In the genomic region with DNA sequence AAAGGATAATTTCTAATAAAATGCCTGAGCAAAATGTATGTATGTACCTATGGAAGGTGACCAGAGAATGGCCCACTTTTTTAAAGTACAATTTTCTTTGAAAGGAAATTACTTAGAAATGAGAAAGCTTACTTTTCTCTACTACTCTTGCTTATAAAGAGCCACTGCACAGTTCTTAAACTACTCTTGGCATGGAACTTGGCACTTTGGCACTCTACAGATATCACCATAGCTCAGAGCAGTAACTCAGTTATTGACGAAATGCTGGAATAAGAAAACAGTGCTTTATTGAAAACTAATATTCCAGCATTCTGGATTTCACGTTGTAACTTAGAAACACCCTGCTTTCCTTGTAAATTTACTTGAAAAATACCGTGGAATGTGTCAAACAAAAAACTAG, we compare ENCODE assay signal across 20 mouse cellular contexts. TPM values are rescaled to one million over a fixed set of nuclear protein-coding genes. Genes with fewer than 3 reads are reported as not detected.
A peak's percentile ranks its signal among the peaks of the same experiment; 100 is the strongest.
DNase-seq lines count a peak whose midpoint lies in the region; ATAC-seq and TF ChIP-seq lines count a peak whose summit lies in the region.
"Had no signal": no experiment of that assay in that cellular context is flagged by ENCODE, and none has a peak within 500 bp of the region (broad histone marks: within the 10 kb centered on the region; RNA-seq: fewer than 3 reads in every experiment).

No protein-coding gene starts in this region.

- WGBS in heart, postnatal 0 days: 65% methylated on average over 3 of the region's 3 CpGs
- WGBS in liver, embryonic 13.5 days (ENCODE audit: insufficient replicate concordance): 85% methylated on average over 3 of the region's 3 CpGs
- WGBS in liver, embryonic 15.5 days (ENCODE audit: insufficient replicate concordance): 76% methylated on average over 3 of the region's 3 CpGs

- peak overlapping the region; percentile 90 for H3K4me3 ChIP-seq in erythroblast, embryonic 14.5 days (replicated peaks)
- H3K4me3 ChIP-seq in heart, postnatal 0 days (ENCODE audit: low read depth, low read length): no peak overlapping the region
- no peak overlapping the region for H3K4me3 ChIP-seq in liver, embryonic 13.5 days (replicated peaks)
- H3K4me3 ChIP-seq in liver, embryonic 15.5 days (replicated peaks): no peak overlapping the region

- H3K36me3 ChIP-seq in erythroblast, embryonic 14.5 days (ENCODE audit: control insufficient read depth): peaks cover 59% of the 10 kb centered on the region
- peaks cover 10% of the 10 kb centered on the region for H3K36me3 ChIP-seq in heart, postnatal 0 days (replicated peaks; ENCODE audit: control insufficient read depth, insufficient read depth, low read length)
- peaks cover 16% of the 10 kb centered on the region for H3K36me3 ChIP-seq in liver, embryonic 13.5 days
- H3K36me3 ChIP-seq in liver, embryonic 15.5 days (replicated peaks): peaks cover 20% of the 10 kb centered on the region
- H3K36me3 ChIP-seq: neural tube, embryonic 15.5 days had no signal

- peaks cover 67% of the 10 kb centered on the region for H3K4me1 ChIP-seq in erythroblast, embryonic 14.5 days (ENCODE audit: control insufficient read depth)
- H3K4me1 ChIP-seq in heart, postnatal 0 days (ENCODE audit: control insufficient read depth, insufficient read depth): peaks cover 45% of the 10 kb centered on the region
- peaks cover 61% of the 10 kb centered on the region for H3K4me1 ChIP-seq in liver, embryonic 13.5 days (replicated peaks)
- H3K4me1 ChIP-seq in liver, embryonic 15.5 days (replicated peaks): peaks cover 60% of the 10 kb centered on the region

- TF ChIP-seq CTCF in heart, postnatal 0 days (IDR thresholded peaks at IDR 0.05; ENCODE audit: low read depth): no peak

- no peak overlapping the region for H3K9ac ChIP-seq in heart, postnatal 0 days (replicated peaks; ENCODE audit: low read depth, low read length)
- peak overlapping the region; percentile 55; the same call in 1 of the 2 replicates for H3K9ac ChIP-seq in liver, embryonic 13.5 days
- no peak overlapping the region for H3K9ac ChIP-seq in liver, embryonic 15.5 days
- H3K9ac ChIP-seq: neural tube, embryonic 15.5 days had no signal

- TF ChIP-seq EP300 in heart, postnatal 0 days (IDR thresholded peaks at IDR 0.05; ENCODE audit: low read depth): no peak

- ATAC-seq in erythroblast, adult 5-6 weeks (replicated peaks; ENCODE audit: low FRiP score, poor library complexity, severe bottlenecking): no peak
- no peak for ATAC-seq in heart, postnatal 0 days (ENCODE audit: insufficient read depth, low read depth)
- ATAC-seq in liver, embryonic 13.5 days (ENCODE audit: low read depth): no peak
- ATAC-seq in liver, embryonic 15.5 days (ENCODE audit: insufficient read depth): no peak
- ATAC-seq: hindbrain, embryonic 16.5 days had no signal

- no peak overlapping the region for H3K27ac ChIP-seq in heart, postnatal 0 days (ENCODE audit: low read depth)
- H3K27ac ChIP-seq in liver, embryonic 13.5 days: no peak overlapping the region
- H3K27ac ChIP-seq in liver, embryonic 15.5 days (replicated peaks): no peak overlapping the region
- H3K27ac ChIP-seq: neural tube, embryonic 15.5 days had no signal

- peak overlapping the region; percentile 79 for H3K4me2 ChIP-seq in heart, postnatal 0 days (ENCODE audit: low read depth, low read length)
- H3K4me2 ChIP-seq in liver, embryonic 13.5 days: no peak overlapping the region
- H3K4me2 ChIP-seq in liver, embryonic 15.5 days: peak overlapping the region; percentile 52; the same call in 1 of the 2 replicates

- H3K9me3 ChIP-seq in erythroblast, embryonic 14.5 days (ENCODE audit: control insufficient read depth, low read length): no peaks in the 10 kb centered on the region
- no peaks in the 10 kb centered on the region for H3K9me3 ChIP-seq in heart, postnatal 0 days (replicated peaks; ENCODE audit: control insufficient read depth, low read length)
- H3K9me3 ChIP-seq in liver, embryonic 13.5 days (replicated peaks): no peaks in the 10 kb centered on the region
- no peaks in the 10 kb centered on the region for H3K9me3 ChIP-seq in liver, embryonic 15.5 days (replicated peaks)
- H3K9me3 ChIP-seq: neural tube, embryonic 15.5 days had no signal

- no peaks in the 10 kb centered on the region for H3K27me3 ChIP-seq in erythroblast, embryonic 14.5 days (ENCODE audit: control insufficient read depth)
- H3K27me3 ChIP-seq in heart, postnatal 0 days (ENCODE audit: control insufficient read depth, insufficient read depth, low read length): no peaks in the 10 kb centered on the region
- no peaks in the 10 kb centered on the region for H3K27me3 ChIP-seq in liver, embryonic 13.5 days
- H3K27me3 ChIP-seq in liver, embryonic 15.5 days: no peaks in the 10 kb centered on the region
- H3K27me3 ChIP-seq: CH12.LX; neural tube, embryonic 15.5 days had no signal

- DNase-seq in heart, postnatal 0 days (ENCODE audit: low spot score): no peak
- no peak for DNase-seq in heart, postnatal 4 days
- no peak for DNase-seq in liver, embryonic 13.5 days
- DNase-seq in liver: no peak
- no peak for DNase-seq in thymus, postnatal 0 days (ENCODE audit: low spot score)
- DNase-seq: adrenal gland, adult 2 months; cerebellum, adult 11 months; cerebellum, postnatal 25 days; gastrocnemius, postnatal 36 days; kidney, adult 11 months; layer of hippocampus, adult 9-11 months; lung, postnatal 10 days; thymus, postnatal 36 days had no signal

RNA-seq across cellular contexts. Expression of gene Sh3glb1, which starts 3.0 kb away (rescaled TPM):
- polyA plus RNA-seq in erythroblast, embryonic 14.5 days (2012): 15.0 and 16.1 TPM in 2 replicates
- total RNA-seq in erythroblast, adult 5-6 weeks (2015; ENCODE audit: low replicate concordance): 120 and 163 TPM in 2 replicates
- 118 and 151 TPM in 2 replicates for total RNA-seq in erythroblast, adult 5-6 weeks (2017; ENCODE audit: low replicate concordance)
- total RNA-seq in heart, postnatal 0 days (2014; rRNA removed; ENCODE audit: low replicate concordance): 94.8 and 139 TPM in 2 replicates
- 231 and 235 TPM in 2 replicates for polyA plus RNA-seq in heart, postnatal 0 days (2015; fragmentation: Nextera tagmentation; extraction: Ambion mirVana)
- 100 to 1,000 TPM; 260 to 261 TPM for total RNA-seq in heart, postnatal 4 days (2021)
- 88.0 and 103 TPM in 2 replicates for polyA plus RNA-seq in liver, embryonic 13.5 days (2015; fragmentation: Nextera tagmentation; extraction: Ambion mirVana)
- 79.7 and 86.7 TPM in 2 replicates for polyA plus RNA-seq in liver, embryonic 15.5 days (2015; fragmentation: Nextera tagmentation; extraction: Ambion mirVana)
- polyA plus RNA-seq in thymus, postnatal 0 days (2015; fragmentation: Nextera tagmentation; extraction: Ambion mirVana): 158 and 162 TPM in 2 replicates

RNA-seq across cellular contexts. Expression of gene Clca3a1, which starts 43.7 kb away (rescaled TPM):
- not detected in 2 replicates for polyA plus RNA-seq in erythroblast, embryonic 14.5 days (2012)
- 4.2 and 11.5 TPM in 2 replicates for total RNA-seq in erythroblast, adult 5-6 weeks (2015; ENCODE audit: low replicate concordance)
- 9.4 and 11.4 TPM in 2 replicates for total RNA-seq in erythroblast, adult 5-6 weeks (2017; ENCODE audit: low replicate concordance)
- total RNA-seq in heart, postnatal 0 days (2014; rRNA removed; ENCODE audit: low replicate concordance): 16.6 and 17.2 TPM in 2 replicates
- 11.0 and 11.8 TPM in 2 replicates for polyA plus RNA-seq in heart, postnatal 0 days (2015; fragmentation: Nextera tagmentation; extraction: Ambion mirVana)
- total RNA-seq in heart, postnatal 4 days (2021): 10 to 100 TPM; 11.1 to 12.2 TPM
- 2.6 and 3.4 TPM in 2 replicates for polyA plus RNA-seq in liver, embryonic 13.5 days (2015; fragmentation: Nextera tagmentation; extraction: Ambion mirVana)
- 3.9 and 4.2 TPM in 2 replicates for polyA plus RNA-seq in liver, embryonic 15.5 days (2015; fragmentation: Nextera tagmentation; extraction: Ambion mirVana)
- 0.65 and 0.68 TPM in 2 replicates for polyA plus RNA-seq in thymus, postnatal 0 days (2015; fragmentation: Nextera tagmentation; extraction: Ambion mirVana)
- total RNA-seq: CH12.LX; monocyte, adult 5-6 weeks had no signal
